ENCODE assay signal across 21 mouse cellular contexts in the genomic region with DNA sequence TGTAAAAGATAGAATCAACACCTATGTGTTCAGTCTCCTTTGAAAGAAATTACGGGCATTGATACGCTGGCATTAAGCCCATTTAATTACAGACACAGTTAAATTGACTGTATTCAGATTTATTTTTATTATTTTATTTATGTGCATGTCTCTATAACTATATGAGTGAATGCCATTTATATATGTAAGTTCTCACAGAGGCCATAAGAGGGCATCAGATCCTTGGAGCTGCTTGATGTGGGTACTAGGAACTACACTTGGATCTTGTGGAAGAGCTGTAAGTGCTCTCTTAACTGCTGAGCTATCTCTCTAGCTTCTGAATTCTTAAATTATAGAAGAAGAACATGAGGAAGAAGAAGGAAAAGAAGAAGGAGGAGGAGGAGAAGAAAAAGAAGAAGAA.
DNase-seq lines count a peak whose midpoint lies in the region; ATAC-seq and TF ChIP-seq lines count a peak whose summit lies in the region.
"Had no signal": no experiment of that assay in that cellular context is flagged by ENCODE, and none has a peak within 500 bp of the region (broad histone marks: within the 10 kb centered on the region; RNA-seq: fewer than 3 reads in every experiment).

No protein-coding gene starts in this region.

- no peak overlapping the region for H3K9ac ChIP-seq in kidney, postnatal 0 days (ENCODE audit: low read depth, low read length)
- no peak overlapping the region for H3K9ac ChIP-seq in embryonic facial prominence, embryonic 14.5 days (ENCODE audit: low read depth, low read length)
- H3K9ac ChIP-seq: forebrain, embryonic 12.5 days; heart, embryonic 13.5 days; limb, embryonic 13.5 days; liver, embryonic 12.5 days; neural tube, embryonic 13.5 days had no signal

- no peak for ATAC-seq in kidney, postnatal 0 days (replicated peaks; ENCODE audit: low FRiP score, low read depth)
- no peak for ATAC-seq in embryonic facial prominence, embryonic 14.5 days (ENCODE audit: low read depth)
- ATAC-seq: liver, embryonic 12.5 days had no signal

- no peak overlapping the region for H3K4me2 ChIP-seq in kidney, postnatal 0 days (ENCODE audit: low read length)
- H3K4me2 ChIP-seq in embryonic facial prominence, embryonic 14.5 days (ENCODE audit: low read depth, low read length), result no peak overlapping the region
- H3K4me2 ChIP-seq: forebrain, embryonic 12.5 days; heart, embryonic 13.5 days; limb, embryonic 13.5 days; liver, embryonic 12.5 days; neural tube, embryonic 13.5 days had no signal

- no peak overlapping the region for H3K4me3 ChIP-seq in kidney, postnatal 0 days (replicated peaks; ENCODE audit: low read depth, low read length)
- no peak overlapping the region for H3K4me3 ChIP-seq in embryonic facial prominence, embryonic 14.5 days (ENCODE audit: low read depth, low read length)
- H3K4me3 ChIP-seq: forebrain, embryonic 12.5 days; heart, adult 2 months; heart, embryonic 13.5 days; limb, embryonic 13.5 days; liver, embryonic 12.5 days; myocyte; neural tube, embryonic 13.5 days had no signal

- H3K9me3 ChIP-seq in kidney, postnatal 0 days (replicated peaks; ENCODE audit: low read length), result no peaks in the 10 kb centered on the region
- H3K9me3 ChIP-seq in embryonic facial prominence, embryonic 14.5 days (ENCODE audit: control insufficient read depth, low read length), result no peaks in the 10 kb centered on the region
- H3K9me3 ChIP-seq: forebrain, embryonic 12.5 days; heart, embryonic 13.5 days; limb, embryonic 13.5 days; liver, embryonic 12.5 days; neural tube, embryonic 13.5 days had no signal

- H3K4me1 ChIP-seq in kidney, postnatal 0 days (replicated peaks; ENCODE audit: insufficient read depth, low read length), result no peaks in the 10 kb centered on the region
- H3K4me1 ChIP-seq in embryonic facial prominence, embryonic 14.5 days (ENCODE audit: control insufficient read depth, insufficient read depth, low read length), result no peaks in the 10 kb centered on the region
- H3K4me1 ChIP-seq: forebrain, embryonic 12.5 days; heart, embryonic 13.5 days; limb, embryonic 13.5 days; liver, embryonic 12.5 days; neural tube, embryonic 13.5 days had no signal

- 99% methylated on average over 2 of the region's 2 CpGs for WGBS in kidney, postnatal 0 days
- 91% methylated on average over 2 of the region's 2 CpGs for WGBS in embryonic facial prominence, embryonic 14.5 days

- H3K27ac ChIP-seq in kidney, postnatal 0 days, result no peak overlapping the region
- H3K27ac ChIP-seq in embryonic facial prominence, embryonic 14.5 days (replicated peaks; ENCODE audit: low read depth, low read length), result no peak overlapping the region
- H3K27ac ChIP-seq: forebrain, embryonic 12.5 days; heart, adult 2 months; heart, embryonic 13.5 days; limb, embryonic 13.5 days; liver, embryonic 12.5 days; neural tube, embryonic 13.5 days had no signal

- peak; percentile 50; the same call in 1 of the 2 replicates for TF ChIP-seq CTCF in kidney, postnatal 0 days (IDR thresholded peaks at IDR 0.05; ENCODE audit: low read depth)

- H3K36me3 ChIP-seq in kidney, postnatal 0 days (ENCODE audit: insufficient read depth, low read length), result no peaks in the 10 kb centered on the region
- H3K36me3 ChIP-seq in embryonic facial prominence, embryonic 14.5 days (ENCODE audit: control insufficient read depth, insufficient read depth, low read length), result no peaks in the 10 kb centered on the region
- H3K36me3 ChIP-seq: forebrain, embryonic 12.5 days; heart, embryonic 13.5 days; limb, embryonic 13.5 days; liver, embryonic 12.5 days; neural tube, embryonic 13.5 days had no signal

- DNase-seq in kidney, postnatal 0 days (ENCODE audit: low spot score), result peak; percentile 14
- DNase-seq in kidney, postnatal 14 days, result no peak
- DNase-seq in 416B (ENCODE audit: low read depth) (peak; percentile 3), ES-CJ7 (ENCODE audit: low read depth, low spot score) (peak; percentile 4)
- DNase-seq in embryonic facial prominence, embryonic 14.5 days (ENCODE audit: low spot score), result peak; percentile 4
- no peak for DNase-seq in heart, adult 18-20 months
- no peak for DNase-seq in adrenal gland, adult 2 months
- DNase-seq: cerebellum, adult 18-20 months; gastrocnemius, postnatal 14 days; heart, adult 2 months; heart, postnatal 14 days; kidney, adult 11 months; lung, adult 18-20 months; lung, postnatal 4 days; midbrain, embryonic 14.5 days had no signal

- H3K27me3 ChIP-seq in kidney, postnatal 0 days (ENCODE audit: insufficient read depth, low read length), result no peaks in the 10 kb centered on the region
- no peaks in the 10 kb centered on the region for H3K27me3 ChIP-seq in embryonic facial prominence, embryonic 14.5 days (replicated peaks; ENCODE audit: control insufficient read depth, insufficient read depth, low read length)
- H3K27me3 ChIP-seq: forebrain, embryonic 12.5 days; heart, embryonic 13.5 days; limb, embryonic 13.5 days; liver, embryonic 12.5 days; neural tube, embryonic 13.5 days had no signal

Comparison
In these comparisons a context has a peak if more than half of its experiments do, and no peak if none do; other contexts are left out.
1. DNase-seq: peak in kidney, postnatal 0 days (single experiment), 416B (single experiment), ES-CJ7 (single experiment) and embryonic facial prominence, embryonic 14.5 days (single experiment); none in kidney, postnatal 14 days (single experiment), heart, adult 18-20 months (0 of 2) and adrenal gland, adult 2 months (single experiment).